Mouse (Mus musculus) heart, adult 2 months (tissue): ENCODE data around the gene Uck1. TPM values are rescaled to one million over a fixed set of nuclear protein-coding genes. Genes with fewer than 3 reads are reported as not detected.
A peak's percentile ranks its signal among the peaks of the same experiment; 100 is the strongest.

Experiments
- DNase-seq, 2 experiments: peaks; one replicate each; pipeline ENCODE4 v3.0.0; 2021
- H3K27ac ChIP-seq: fragments of 200-600 bp; 2 replicates; pipeline ENCODE4 v1.8.1; 2022
- H3K27me3 ChIP-seq: fragments of 200-500 bp; 2 replicates; pipeline ENCODE4 v1.6.1; 2012; ENCODE audit warnings: mild to moderate bottlenecking, low read length, inconsistent platforms, mixed read lengths; ENCODE audit not compliant: control insufficient read depth, insufficient read depth
- H3K36me3 ChIP-seq: fragments of 200-500 bp; 2 replicates; pipeline ENCODE4 v1.6.1; 2012; ENCODE audit warnings: low read length, inconsistent platforms; ENCODE audit not compliant: control insufficient read depth, insufficient read depth
- H3K4me1 ChIP-seq: fragments of 200-500 bp; 2 replicates; pipeline ENCODE4 v1.6.1; 2011; ENCODE audit warnings: low read length; ENCODE audit not compliant: control insufficient read depth, insufficient read depth
- H3K4me3 ChIP-seq: fragments of 200-600 bp; 2 replicates; pipeline ENCODE4 v1.8.1; 2022
- H3K79me2 ChIP-seq: fragments of 200-500 bp; replicated peaks from 2 replicates; pipeline ENCODE4 v1.6.1; 2012; ENCODE audit warnings: mild to moderate bottlenecking, inconsistent platforms, low read length, moderate library complexity, mixed read lengths; ENCODE audit not compliant: control insufficient read depth, insufficient read depth
- H3K9ac ChIP-seq: fragments of 200-500 bp; 2 replicates; pipeline ENCODE4 v1.6.1; 2012; ENCODE audit warnings: low read depth, mild to moderate bottlenecking, control low read depth, inconsistent platforms, low read length, mixed read lengths
- CTCF ChIP-seq: fragments of 200-600 bp; IDR thresholded peaks from 2 replicates; pipeline ENCODE4 v1.8.1; 2022; ENCODE audit warnings: antibody characterized with exemption, mild to moderate bottlenecking, moderate library complexity
- EP300 ChIP-seq: fragments of 200-500 bp; IDR thresholded peaks from 2 replicates; pipeline ENCODE4 v1.6.1; 2011; ENCODE audit warnings: low read depth, low read length, control low read depth; ENCODE audit not compliant: insufficient read depth
- POLR2A ChIP-seq: fragments of 200-500 bp; IDR thresholded peaks from 2 replicates; pipeline ENCODE4 v1.6.1; 2011; ENCODE audit warnings: mild to moderate bottlenecking, low read depth, low read length, control low read depth; ENCODE audit not compliant: insufficient read depth
- WGBS: fragments of 180-500 bp; shearing (Covaris S2); methylation state at CpG from one replicate; pipeline ENCODE4 v1.1.7; 2018; 5-methylcytosine and 5-hydroxymethylcytosine counted together
- intact Hi-C: fragments of 180-260 bp; cut with DNase I; formaldehyde crosslinking; loops from one replicate; pipeline ENCODE4 v1.15.1; 2025
- polyA plus RNA-seq: library from polyadenylated mRNA; depleted of rRNA; stranded (reverse); fragments of >200 nt; gene quantifications from 2 replicates; pipeline ENCODE4 v1.2.3, GENCODE M21; 2012
- total RNA-seq, 2 experiments: library from RNA; stranded (reverse); gene quantifications; 2 replicates each; pipeline ENCODE4 v1.2.3; 2021

The Uck1 gene
- total and polyA plus RNA-seq, 3 experiments: 22.5 to 43.1 (median 22.8) TPM

- Histone ChIP-seq H3K27me3 (no peaks in the 10 kb centered on the region), H3K4me1 (0 out of 2 replicates have a peak, but pooled peaks cover 1% of the 10 kb centered on the region), H3K79me2 (no peaks in the 10 kb centered on the region; the same call in 1 of the 2 replicates), H3K27ac (no peak overlapping the region), H3K4me3 (no peak overlapping the region), H3K36me3 (peaks cover 2% of the 10 kb centered on the region; the same call in 1 of the 2 replicates), H3K9ac (no peak overlapping the region)
- 78% methylated on average over 3 of the region's 3 CpGs for WGBS
- DNase-seq: no peak
- no peak for TF ChIP-seq EP300
- TF ChIP-seq CTCF: no peak
- TF ChIP-seq POLR2A: no peak
- intact Hi-C loops: no loop called here
These were observed 24.0 kb upstream of the Uck1 start for GRCm38 (mm10) chr2:32283986-32284385.

- no peaks in the 10 kb centered on the region for H3K27me3 ChIP-seq
- peak; percentile 48 to 61 for DNase-seq
- no peaks in the 10 kb centered on the region for H3K79me2 ChIP-seq
- H3K27ac ChIP-seq: no peak overlapping the region
- no peak overlapping the region for H3K9ac ChIP-seq
- TF ChIP-seq CTCF: peak; percentile 82
- 0 out of 2 replicates have a peak, but pooled peaks have one; percentile 18 for TF ChIP-seq POLR2A
- peak; percentile 71; the same call in 1 of the 2 replicates for TF ChIP-seq EP300
- peaks cover 2% of the 10 kb centered on the region; the same call in 1 of the 2 replicates for H3K36me3 ChIP-seq
- no peak overlapping the region for H3K4me3 ChIP-seq
- intact Hi-C loops: no loop called here
- 0 out of 2 replicates have a peak, but pooled peaks cover 1% of the 10 kb centered on the region for H3K4me1 ChIP-seq
- WGBS: 74% methylated on average over 1 of the region's 1 CpGs
These were observed 22.8 kb upstream of the Uck1 start for GRCm38 (mm10) chr2:32282727-32283126.

GRCm38 (mm10) chr2:32282289-32282688 is 22.3 kb upstream of the Uck1 start:
- H3K27ac ChIP-seq: no peak overlapping the region
- no peak overlapping the region for H3K4me3 ChIP-seq
- H3K4me1 ChIP-seq: 0 out of 2 replicates have a peak, but pooled peaks cover 1% of the 10 kb centered on the region
- H3K36me3 ChIP-seq: peaks cover 2% of the 10 kb centered on the region; the same call in 1 of the 2 replicates
- no peaks in the 10 kb centered on the region for H3K79me2 ChIP-seq
- H3K9ac ChIP-seq: no peak overlapping the region
- no peaks in the 10 kb centered on the region for H3K27me3 ChIP-seq
- WGBS: 57% methylated on average over 2 of the region's 2 CpGs
- no peak for DNase-seq
- intact Hi-C loops: no loop called here
- TF ChIP-seq POLR2A: no peak
- no peak for TF ChIP-seq EP300
- no peak for TF ChIP-seq CTCF

- H3K79me2 ChIP-seq: no peaks in the 10 kb centered on the region
- no peak for DNase-seq
- TF ChIP-seq CTCF (no peak), EP300 (no peak), POLR2A (no peak)
- no peaks in the 10 kb centered on the region for H3K36me3 ChIP-seq
- H3K27ac ChIP-seq: no peak overlapping the region
- intact Hi-C loops: no loop called here
- no peaks in the 10 kb centered on the region for H3K27me3 ChIP-seq
- H3K9ac ChIP-seq: no peak overlapping the region
- 73% methylated on average over 3 of the region's 3 CpGs for WGBS
- H3K4me3 ChIP-seq: no peak overlapping the region
- H3K4me1 ChIP-seq: no peaks in the 10 kb centered on the region
These were observed 15.9 kb upstream of the Uck1 start for GRCm38 (mm10) chr2:32275823-32276222.

- Histone ChIP-seq H3K4me1 (peaks cover 5% of the 10 kb centered on the region), H3K4me3 (no peak overlapping the region), H3K27ac (no peak overlapping the region), H3K36me3 (no peaks in the 10 kb centered on the region), H3K79me2 (no peaks in the 10 kb centered on the region), H3K27me3 (no peaks in the 10 kb centered on the region), H3K9ac (no peak overlapping the region)
- intact Hi-C loops: no loop called here
- peak in 1 of 2 experiments; percentile 50 for DNase-seq
- 41% methylated on average over 4 of the region's 4 CpGs for WGBS
- no peak for TF ChIP-seq POLR2A
- TF ChIP-seq CTCF: peak; percentile 73
- no peak for TF ChIP-seq EP300
These were observed 676 bp upstream of the Uck1 start for GRCm38 (mm10) chr2:32260635-32261034.

- TF ChIP-seq EP300: no peak
- no peak for TF ChIP-seq CTCF
- TF ChIP-seq POLR2A: no peak
- no peaks in the 10 kb centered on the region for H3K36me3 ChIP-seq
- H3K27ac ChIP-seq: peak overlapping the region; percentile 85
- intact Hi-C loops: no loop called here
- no peaks in the 10 kb centered on the region for H3K27me3 ChIP-seq
- H3K4me3 ChIP-seq: peak overlapping the region; percentile 80
- peak overlapping the region; percentile 82 for H3K9ac ChIP-seq
- H3K79me2 ChIP-seq: no peaks in the 10 kb centered on the region
- no peak for DNase-seq
- WGBS: 51% methylated on average over 6 of the region's 6 CpGs
- peaks cover 5% of the 10 kb centered on the region for H3K4me1 ChIP-seq
These were observed 949 bp downstream of the Uck1 start for GRCm38 (mm10) chr2:32258887-32259533.
